Mouse (Mus musculus) ES-E14 (cell line): ENCODE data around the gene Speer4e.

Experiments used
- ZC3H11A ChIP-seq: IDR thresholded peaks from 2 replicates; pipeline ENCODE4 v1.6.1; 2012; ENCODE audit warnings: low read depth, mild to moderate bottlenecking, inconsistent platforms, low read length, borderline replicate concordance
- ZNF384 ChIP-seq: IDR thresholded peaks from 2 replicates; pipeline ENCODE4 v1.6.1; 2012; ENCODE audit warnings: low read depth, low read length, inconsistent platforms

DNA sequence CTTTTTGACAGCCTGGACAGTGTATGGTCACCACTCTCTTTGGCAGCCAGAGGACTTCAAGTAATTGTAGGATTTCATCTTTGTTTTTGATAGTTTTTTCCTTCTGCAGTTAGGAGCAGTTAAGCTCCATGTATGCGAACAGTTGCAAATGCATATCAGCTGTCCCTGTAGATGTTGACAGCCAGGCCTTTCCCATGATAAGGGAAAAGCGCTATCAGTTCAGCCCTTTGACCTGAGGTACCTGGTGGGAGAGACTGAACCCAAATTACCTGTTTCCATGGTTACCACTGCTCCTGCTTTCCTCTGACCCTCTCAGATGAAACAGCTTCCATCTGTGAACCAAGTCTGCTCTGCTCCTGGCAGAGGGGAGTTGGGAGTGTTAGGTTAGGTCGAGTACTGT is 46.0 kb downstream of the Speer4e start:
- no peak for TF ChIP-seq ZNF384
- TF ChIP-seq ZC3H11A, result no peak
